Mouse (Mus musculus): Measurements from ENCODE around the gene Ino80d.

The Ino80d gene

GRCm38 (mm10) chr1:63102758-63103451, 11.6 kb downstream of the Ino80d start:
- no peak for DNase-seq

GRCm38 (mm10) chr1:63100196-63100595, 14.3 kb downstream of the Ino80d start:
- DNase-seq, result no peak

GRCm38 (mm10) chr1:63098831-63099230, 15.6 kb downstream of the Ino80d start:
- DNase-seq, result no peak

GRCm38 (mm10) chr1:63096071-63096470, 18.4 kb downstream of the Ino80d start:
- no peak for DNase-seq

- DNase-seq, result no peak
Observed at GRCm38 (mm10) chr1:63089795-63090194, 24.7 kb downstream of the Ino80d start.

GRCm38 (mm10) chr1:63088614-63089013, 25.9 kb downstream of the Ino80d start:
- DNase-seq, result peak; percentile 10

GRCm38 (mm10) chr1:63080277-63080676, 34.2 kb downstream of the Ino80d start:
- no peak for DNase-seq

GRCm38 (mm10) chr1:63076383-63076782, 38.1 kb downstream of the Ino80d start:
- DNase-seq, result no peak

- no peak for DNase-seq
Observed at GRCm38 (mm10) chr1:63071379-63071778, 43.1 kb downstream of the Ino80d start.

- DNase-seq, result no peak
Observed at GRCm38 (mm10) chr1:63058361-63058760, 56.1 kb downstream of the Ino80d start.

- peak; percentile 10 for DNase-seq
Observed at GRCm38 (mm10) chr1:63057849-63058248, 56.6 kb downstream of the Ino80d start.

GRCm38 (mm10) chr1:63057318-63057717, 57.1 kb downstream of the Ino80d start:
- DNase-seq, result peak; percentile 65

GRCm38 (mm10) chr1:63055386-63055785, 59.1 kb downstream of the Ino80d start:
- no peak for DNase-seq

- DNase-seq, result no peak
Observed at GRCm38 (mm10) chr1:63050866-63051265, 63.6 kb downstream of the Ino80d start.

- DNase-seq, result no peak
Observed at GRCm38 (mm10) chr1:63049977-63050376, 64.5 kb downstream of the Ino80d start.

- DNase-seq, result no peak
Observed at GRCm38 (mm10) chr1:63047983-63048382, 66.5 kb downstream of the Ino80d start.

GRCm38 (mm10) chr1:63032929-63033328, 81.5 kb downstream of the Ino80d start:
- DNase-seq, result no peak

- no peak for DNase-seq
Observed at GRCm38 (mm10) chr1:63019916-63020315, 94.6 kb downstream of the Ino80d start.

- DNase-seq, result no peak
Observed at GRCm38 (mm10) chr1:63005013-63005646, 109.3 kb downstream of the Ino80d start.

- no peak for DNase-seq
Observed at GRCm38 (mm10) chr1:63001874-63002273, 112.6 kb downstream of the Ino80d start.

- peak; percentile 59 for DNase-seq
Observed at GRCm38 (mm10) chr1:62993348-62993747, 121.1 kb downstream of the Ino80d start.

GRCm38 (mm10) chr1:62992648-62993047, 121.8 kb downstream of the Ino80d start:
- no peak for DNase-seq

GRCm38 (mm10) chr1:62991021-62991420, 123.4 kb downstream of the Ino80d start:
- DNase-seq, result no peak

GRCm38 (mm10) chr1:62987561-62987960, 126.9 kb downstream of the Ino80d start:
- DNase-seq, result no peak

GRCm38 (mm10) chr1:62986267-62986666, 128.2 kb downstream of the Ino80d start:
- DNase-seq, result peak; percentile 62
